Mouse (Mus musculus): ENCODE measurements at regions not wholly inside any gene's neighbourhood (a gene's known extent, or its start where the extent isn't known, plus 50 kb on each side); places are given as distances from the start of the nearest gene placed in this dataset.

DNA sequence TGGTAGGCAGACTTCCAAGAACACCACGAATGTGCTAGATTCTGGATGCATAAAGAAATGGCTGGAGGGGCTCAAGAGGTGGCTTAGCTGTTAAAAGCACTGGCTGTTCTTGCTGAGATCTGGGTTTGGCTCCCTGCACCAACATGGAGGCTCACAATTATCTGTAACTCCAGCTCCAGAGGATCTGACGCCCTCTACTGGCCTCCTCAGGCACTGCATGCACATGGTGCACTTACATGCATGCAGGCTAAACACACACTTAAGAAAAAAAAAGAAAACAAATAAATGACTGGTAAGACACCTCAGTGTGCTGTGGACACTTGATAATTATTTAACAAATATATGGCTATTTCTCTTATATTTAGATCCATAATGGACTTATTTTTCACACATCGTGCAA, 139.2 kb upstream of the Foxd3 start:
- Histone ChIP-seq H3K9ac (no peak overlapping the region), H3K36me3 (no peaks in the 10 kb centered on the region), H3K9me3 (no peaks in the 10 kb centered on the region), H3K27me3 (replicated peaks) (no peaks in the 10 kb centered on the region), H3K4me1 (peaks cover 5% of the 10 kb centered on the region), H3K4me2 (replicated peaks) (no peak overlapping the region), H3K27ac (no peak overlapping the region), H3K4me3 (no peak overlapping the region)
- ATAC-seq (ENCODE audit: low FRiP score, low read depth) = no peak
- 90% methylated on average over 3 of the region's 3 CpGs for WGBS

DNA sequence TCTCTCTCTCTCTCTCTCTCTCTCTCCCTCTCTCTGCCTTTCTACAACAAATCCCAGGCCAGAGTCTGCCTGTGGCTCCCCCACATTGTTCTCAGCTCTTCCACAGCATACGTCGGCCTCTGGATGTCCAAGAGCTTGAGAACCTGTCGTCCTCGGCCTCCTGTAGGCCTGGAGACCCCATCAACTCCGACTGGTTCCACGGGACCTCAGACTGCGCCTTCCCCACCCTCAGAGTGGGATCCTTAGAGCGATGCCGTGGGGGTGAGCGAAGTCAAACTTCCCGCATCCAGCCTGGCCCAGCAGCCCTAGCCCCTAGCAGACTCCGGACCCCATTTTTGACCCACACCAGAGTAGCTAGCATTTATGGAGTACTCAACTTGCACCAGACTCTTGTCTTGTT, 128.7 kb upstream of the Foxd3 start:
- H3K36me3 ChIP-seq = no peaks in the 10 kb centered on the region
- H3K9ac ChIP-seq = no peak overlapping the region
- no peak overlapping the region for H3K4me3 ChIP-seq
- no peak overlapping the region for H3K4me2 ChIP-seq (replicated peaks)
- ATAC-seq (ENCODE audit: low FRiP score, low read depth) = no peak
- peaks cover 5% of the 10 kb centered on the region; the same call in 1 of the 2 replicates for H3K27me3 ChIP-seq (replicated peaks)
- H3K27ac ChIP-seq = no peak overlapping the region
- H3K9me3 ChIP-seq = no peaks in the 10 kb centered on the region
- 91% methylated on average over 12 of the region's 12 CpGs for WGBS
- H3K4me1 ChIP-seq = no peaks in the 10 kb centered on the region

DNA sequence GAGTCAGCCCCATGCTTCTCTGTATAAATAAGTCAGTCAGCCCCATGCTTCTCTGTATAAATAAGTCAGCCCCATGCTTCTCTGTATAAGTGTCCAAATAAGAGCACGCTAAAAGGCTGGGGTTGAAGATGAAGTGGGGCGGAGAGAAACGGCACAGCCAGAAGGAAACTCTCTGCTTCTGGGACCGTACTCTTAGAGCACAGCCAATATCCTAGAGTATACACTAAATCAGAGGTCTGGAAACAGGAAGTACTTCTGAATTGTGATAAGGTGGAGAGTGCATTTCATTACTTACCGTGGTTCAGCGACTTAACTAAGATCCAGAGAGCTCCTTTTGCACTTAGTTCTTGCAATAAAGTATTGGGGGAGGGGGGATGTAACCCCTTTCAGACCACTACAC, 112.1 kb upstream of the Foxd3 start:
- 85% methylated on average over 6 of the region's 6 CpGs for WGBS
- Histone ChIP-seq H3K4me3 (no peak overlapping the region), H3K9me3 (no peaks in the 10 kb centered on the region), H3K4me2 (replicated peaks) (no peak overlapping the region), H3K9ac (no peak overlapping the region), H3K4me1 (no peaks in the 10 kb centered on the region), H3K27me3 (replicated peaks) (no peaks in the 10 kb centered on the region), H3K27ac (no peak overlapping the region), H3K36me3 (no peaks in the 10 kb centered on the region)
- no peak for ATAC-seq (ENCODE audit: low FRiP score, low read depth)

DNA sequence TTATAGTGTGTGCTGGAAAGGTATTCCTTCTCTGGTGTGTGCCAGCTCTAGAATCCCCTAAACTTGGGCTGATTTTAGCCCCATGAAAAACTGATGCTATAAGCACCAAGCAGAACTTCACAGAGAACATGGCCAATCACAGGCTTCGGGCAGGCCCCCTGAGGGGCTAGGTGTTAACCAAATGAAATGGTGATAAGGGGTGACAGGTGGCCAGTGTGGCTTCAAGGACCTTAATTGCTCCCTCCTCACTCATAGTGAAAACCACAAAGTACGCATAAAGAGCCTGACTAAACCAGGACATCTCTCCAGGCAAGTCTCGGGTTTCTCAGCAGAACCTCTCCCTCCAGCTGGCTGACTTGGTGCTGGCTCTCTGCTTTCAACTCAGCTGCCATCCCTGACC, 110.4 kb upstream of the Foxd3 start:
- Histone ChIP-seq H3K9me3 (no peaks in the 10 kb centered on the region), H3K27ac (no peak overlapping the region), H3K27me3 (replicated peaks) (no peaks in the 10 kb centered on the region; the same call in 1 of the 2 replicates), H3K4me1 (no peaks in the 10 kb centered on the region), H3K36me3 (no peaks in the 10 kb centered on the region), H3K4me2 (replicated peaks) (no peak overlapping the region), H3K9ac (no peak overlapping the region), H3K4me3 (no peak overlapping the region)
- 60% methylated on average over 3 of the region's 3 CpGs for WGBS
- ATAC-seq (ENCODE audit: low FRiP score, low read depth) = no peak

DNA sequence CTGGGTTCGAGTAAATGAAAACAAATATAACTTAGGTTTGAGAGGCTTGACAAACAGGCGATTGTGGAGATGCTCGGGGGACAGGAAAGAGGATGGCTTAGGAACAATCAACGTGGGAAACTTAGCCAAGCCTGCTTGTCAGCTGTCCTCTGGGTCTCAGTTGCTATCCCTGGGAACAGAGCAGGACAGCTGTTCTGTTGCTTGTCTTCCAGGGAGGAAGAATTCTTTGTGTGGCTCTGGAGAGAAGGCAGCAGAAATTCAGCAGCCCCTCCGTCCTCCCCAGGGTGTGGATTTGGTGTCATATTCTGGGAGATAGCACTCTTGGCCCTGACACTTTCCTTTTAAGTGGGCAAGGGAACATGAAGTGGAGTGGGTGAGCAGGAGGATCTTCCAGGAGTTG, 98.1 kb upstream of the Foxd3 start:
- WGBS = 62% methylated on average over 5 of the region's 5 CpGs
- H3K27me3 ChIP-seq (replicated peaks) = peaks cover 23% of the 10 kb centered on the region
- H3K27ac ChIP-seq = no peak overlapping the region
- H3K4me2 ChIP-seq (replicated peaks) = no peak overlapping the region
- no peaks in the 10 kb centered on the region for H3K36me3 ChIP-seq
- no peak for ATAC-seq (ENCODE audit: low FRiP score, low read depth)
- H3K4me3 ChIP-seq = no peak overlapping the region
- no peak overlapping the region for H3K9ac ChIP-seq
- no peaks in the 10 kb centered on the region for H3K4me1 ChIP-seq
- H3K9me3 ChIP-seq = no peaks in the 10 kb centered on the region

DNA sequence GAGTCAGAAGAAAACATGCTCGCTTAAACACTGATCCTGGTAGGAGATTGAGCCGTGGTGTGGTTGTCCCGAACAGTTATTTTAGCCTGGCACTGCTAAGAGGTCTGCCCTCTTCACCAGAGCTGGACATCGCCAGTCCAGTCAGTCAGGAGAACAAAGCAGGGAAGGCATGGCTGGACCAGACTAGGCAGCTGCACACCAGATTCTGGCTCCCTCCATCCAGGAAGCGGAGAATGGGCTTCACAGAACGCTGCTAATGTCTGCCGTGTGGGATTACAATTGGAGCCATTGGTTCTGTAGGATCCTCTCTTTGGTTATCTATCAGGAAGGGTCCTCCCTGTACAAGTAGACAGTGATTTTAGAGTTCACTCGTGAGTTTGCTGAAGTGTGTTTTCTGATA, 95.5 kb upstream of the Foxd3 start:
- Histone ChIP-seq H3K27ac (no peak overlapping the region), H3K4me3 (no peak overlapping the region), H3K36me3 (no peaks in the 10 kb centered on the region), H3K4me1 (no peaks in the 10 kb centered on the region), H3K9ac (no peak overlapping the region), H3K9me3 (no peaks in the 10 kb centered on the region), H3K27me3 (replicated peaks) (peaks cover 25% of the 10 kb centered on the region), H3K4me2 (replicated peaks) (no peak overlapping the region)
- WGBS = 33% methylated on average over 8 of the region's 8 CpGs
- no peak for ATAC-seq (ENCODE audit: low FRiP score, low read depth)

DNA sequence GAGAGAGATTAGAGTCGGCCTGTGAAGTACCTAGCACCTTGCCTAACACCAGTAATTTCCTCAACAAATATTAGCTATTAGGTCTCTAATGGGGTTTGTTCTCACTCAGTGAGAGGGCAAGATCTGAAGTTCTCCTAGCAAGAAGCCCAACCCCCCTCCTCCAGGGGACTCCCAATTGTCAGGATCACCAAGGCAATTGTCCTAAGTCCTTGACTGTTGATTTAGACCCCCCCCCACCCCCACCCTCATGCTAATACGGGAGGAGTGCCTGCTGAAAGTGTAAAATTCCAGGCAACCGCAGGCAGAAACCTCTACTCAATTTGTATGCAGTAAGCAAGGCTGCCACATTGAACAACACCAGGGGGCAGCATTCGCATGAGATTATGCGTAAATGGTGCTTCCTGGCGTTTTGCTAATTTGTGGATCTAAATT, 94.6 kb upstream of the Foxd3 start:
- no peak overlapping the region for H3K9ac ChIP-seq
- H3K4me3 ChIP-seq = no peak overlapping the region
- no peaks in the 10 kb centered on the region for H3K4me1 ChIP-seq
- H3K4me2 ChIP-seq (replicated peaks) = no peak overlapping the region
- peaks cover 25% of the 10 kb centered on the region for H3K27me3 ChIP-seq (replicated peaks)
- ATAC-seq (ENCODE audit: low FRiP score, low read depth) = no peak
- WGBS = 9% methylated on average over 6 of the region's 6 CpGs
- no peaks in the 10 kb centered on the region for H3K36me3 ChIP-seq
- H3K9me3 ChIP-seq = no peaks in the 10 kb centered on the region
- no peak overlapping the region for H3K27ac ChIP-seq

DNA sequence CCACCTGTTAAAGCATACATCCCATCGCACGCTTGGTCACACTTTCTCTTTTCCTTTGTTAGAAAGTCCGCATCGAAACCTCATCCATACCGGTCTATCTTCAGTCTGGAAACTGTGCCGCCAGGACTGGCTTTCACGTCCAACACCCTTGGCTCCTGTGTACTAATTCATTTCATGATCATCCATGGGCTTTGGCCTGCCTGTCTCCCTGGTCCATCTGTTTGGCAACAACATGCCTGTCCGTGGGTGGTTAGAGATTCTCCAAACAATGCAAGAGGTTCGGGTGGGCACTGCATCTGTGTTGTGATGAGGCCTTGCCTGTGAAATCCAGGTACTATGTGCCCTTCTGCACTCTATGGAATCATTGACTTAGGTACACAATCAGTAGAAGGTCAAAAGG, 90.7 kb upstream of the Foxd3 start:
- Histone ChIP-seq H3K36me3 (no peaks in the 10 kb centered on the region), H3K9me3 (peaks cover 7% of the 10 kb centered on the region), H3K9ac (no peak overlapping the region), H3K4me3 (no peak overlapping the region), H3K27ac (no peak overlapping the region), H3K4me1 (no peaks in the 10 kb centered on the region), H3K27me3 (replicated peaks) (peaks cover 20% of the 10 kb centered on the region), H3K4me2 (replicated peaks) (no peak overlapping the region)
- ATAC-seq (ENCODE audit: low FRiP score, low read depth) = no peak
- 91% methylated on average over 9 of the region's 9 CpGs for WGBS

DNA sequence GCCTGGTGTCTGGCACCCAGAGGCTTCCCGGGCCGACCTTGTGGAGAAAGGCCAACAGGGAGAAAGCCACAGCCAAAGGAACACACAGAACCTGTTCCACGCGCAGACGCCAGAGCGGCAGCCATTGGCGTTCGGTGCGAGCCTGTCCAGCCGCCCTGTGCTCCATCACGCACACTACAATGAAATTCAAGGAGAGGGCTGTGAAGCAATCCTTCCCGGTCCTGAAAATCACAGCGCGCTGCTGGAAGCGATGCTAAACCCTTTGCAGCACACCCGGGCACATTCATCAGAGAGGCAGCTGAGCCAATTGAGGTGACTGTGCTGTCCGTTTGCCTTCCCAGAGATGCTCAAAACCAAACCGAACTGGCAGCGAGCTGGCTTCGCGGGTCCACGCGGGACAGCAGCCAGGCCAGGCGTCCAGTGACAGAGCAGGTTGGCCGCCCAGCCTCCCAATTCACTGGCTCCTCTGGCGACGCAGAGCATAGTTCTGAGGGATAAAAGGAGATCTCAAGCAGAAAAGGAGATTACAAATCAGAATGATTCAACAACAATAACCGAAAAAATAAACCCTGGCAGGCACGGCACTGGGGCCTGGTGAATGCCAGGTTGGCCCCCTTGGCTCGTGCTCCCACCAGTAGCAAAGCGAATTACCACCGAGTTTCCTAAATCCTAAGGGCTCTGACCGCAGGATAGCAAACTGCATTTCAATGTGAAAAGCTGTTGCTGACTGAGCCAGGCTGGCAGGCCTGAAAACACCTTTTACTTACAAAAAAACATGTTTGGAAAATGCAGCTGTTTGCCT, 83.1 kb upstream of the Foxd3 start:
- H3K4me1 ChIP-seq = peaks cover 19% of the 10 kb centered on the region
- peak overlapping the region; percentile 24 for H3K4me3 ChIP-seq
- no peaks in the 10 kb centered on the region for H3K36me3 ChIP-seq
- peaks cover 7% of the 10 kb centered on the region for H3K9me3 ChIP-seq
- peak overlapping the region; percentile 27; the same call in 1 of the 2 replicates for H3K9ac ChIP-seq
- no peak overlapping the region for H3K27ac ChIP-seq
- peak overlapping the region; percentile 64 for H3K4me2 ChIP-seq (replicated peaks)
- 2% methylated on average over 33 of the region's 33 CpGs for WGBS
- peaks cover 39% of the 10 kb centered on the region for H3K27me3 ChIP-seq (replicated peaks)
- peak; percentile 31 for ATAC-seq (ENCODE audit: low FRiP score, low read depth)

DNA sequence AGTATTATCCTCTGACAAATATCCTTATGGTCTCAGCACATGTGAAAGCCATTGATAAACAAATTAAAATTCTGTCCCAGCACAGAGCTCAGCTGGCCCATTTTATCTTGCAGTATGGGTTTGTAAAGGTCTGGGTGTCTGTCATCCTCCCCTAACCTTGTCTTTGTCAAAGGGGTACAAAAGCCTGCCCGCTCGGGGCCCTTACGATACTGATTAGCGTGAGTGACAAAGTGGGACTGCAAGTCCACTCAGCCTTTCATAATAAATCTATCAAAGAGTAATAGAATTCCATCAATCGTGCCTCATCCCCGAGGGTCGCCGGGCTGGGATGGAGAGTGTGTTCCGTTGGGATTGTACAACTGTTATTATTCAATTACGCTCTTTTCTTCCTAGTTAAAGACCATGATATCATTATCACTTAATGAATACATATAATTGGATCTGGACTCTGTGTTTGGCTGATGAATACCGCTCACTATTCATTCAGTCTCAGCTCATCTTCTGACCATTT, 82.0 kb upstream of the Foxd3 start:
- peaks cover 19% of the 10 kb centered on the region for H3K4me1 ChIP-seq
- H3K9me3 ChIP-seq = no peaks in the 10 kb centered on the region
- peak; percentile 77 for ATAC-seq (ENCODE audit: low FRiP score, low read depth)
- peaks cover 43% of the 10 kb centered on the region for H3K27me3 ChIP-seq (replicated peaks)
- H3K4me3 ChIP-seq = no peak overlapping the region
- H3K27ac ChIP-seq = no peak overlapping the region
- no peak overlapping the region for H3K9ac ChIP-seq
- 11% methylated on average over 11 of the region's 11 CpGs for WGBS
- peak overlapping the region; percentile 22; the same call in 1 of the 2 replicates for H3K4me2 ChIP-seq (replicated peaks)
- no peaks in the 10 kb centered on the region for H3K36me3 ChIP-seq

DNA sequence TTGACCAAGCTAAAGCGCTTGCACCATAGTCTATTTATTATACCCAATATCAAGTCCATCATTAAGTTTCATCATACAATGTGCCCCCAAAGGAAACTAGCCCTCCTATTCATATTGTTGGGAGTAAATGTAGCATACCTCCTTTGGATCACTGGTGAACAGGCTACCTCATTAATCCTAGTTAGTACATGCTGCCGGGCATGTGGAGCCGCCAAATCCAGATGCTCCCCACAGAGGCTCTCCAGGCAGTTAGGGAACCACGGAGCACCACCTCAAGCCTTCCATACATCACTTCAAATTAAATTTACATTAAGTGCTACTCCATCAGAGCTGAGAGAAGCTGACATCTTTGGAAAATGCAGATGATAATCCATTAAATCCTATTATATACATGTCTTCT, 81.1 kb upstream of the Foxd3 start:
- WGBS = 17% methylated on average over 4 of the region's 4 CpGs
- no peaks in the 10 kb centered on the region for H3K9me3 ChIP-seq
- H3K4me3 ChIP-seq = no peak overlapping the region
- no peak overlapping the region for H3K4me2 ChIP-seq (replicated peaks)
- H3K4me1 ChIP-seq = peaks cover 19% of the 10 kb centered on the region
- no peak overlapping the region for H3K27ac ChIP-seq
- peak; percentile 63 for ATAC-seq (ENCODE audit: low FRiP score, low read depth)
- H3K9ac ChIP-seq = no peak overlapping the region
- peaks cover 43% of the 10 kb centered on the region for H3K27me3 ChIP-seq (replicated peaks)
- H3K36me3 ChIP-seq = no peaks in the 10 kb centered on the region

DNA sequence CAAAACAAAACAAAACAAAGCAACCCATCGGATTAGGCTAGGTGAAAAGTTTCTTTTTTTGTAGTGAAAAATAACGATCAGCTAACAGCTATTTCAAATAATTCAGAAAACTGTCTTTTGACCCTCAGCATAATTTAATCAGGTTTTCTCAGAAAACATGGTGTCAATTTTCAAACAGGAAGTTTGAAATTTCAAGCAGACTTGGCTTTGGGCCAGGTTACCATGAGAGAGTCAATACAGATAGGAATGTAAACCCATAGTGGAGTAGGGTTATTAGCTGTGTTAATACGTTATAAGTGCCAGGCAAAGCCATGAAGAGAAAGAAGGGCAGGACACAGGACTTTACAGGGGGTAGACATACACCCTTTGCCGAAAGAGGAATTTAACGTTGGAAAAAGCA, 58.3 kb upstream of the Foxd3 start:
- Histone ChIP-seq H3K27me3 (replicated peaks) (no peaks in the 10 kb centered on the region), H3K9ac (no peak overlapping the region), H3K4me2 (replicated peaks) (no peak overlapping the region), H3K4me1 (no peaks in the 10 kb centered on the region), H3K4me3 (no peak overlapping the region), H3K36me3 (no peaks in the 10 kb centered on the region), H3K9me3 (no peaks in the 10 kb centered on the region), H3K27ac (no peak overlapping the region)
- WGBS = 84% methylated on average over 5 of the region's 5 CpGs
- no peak for ATAC-seq (ENCODE audit: low FRiP score, low read depth)

DNA sequence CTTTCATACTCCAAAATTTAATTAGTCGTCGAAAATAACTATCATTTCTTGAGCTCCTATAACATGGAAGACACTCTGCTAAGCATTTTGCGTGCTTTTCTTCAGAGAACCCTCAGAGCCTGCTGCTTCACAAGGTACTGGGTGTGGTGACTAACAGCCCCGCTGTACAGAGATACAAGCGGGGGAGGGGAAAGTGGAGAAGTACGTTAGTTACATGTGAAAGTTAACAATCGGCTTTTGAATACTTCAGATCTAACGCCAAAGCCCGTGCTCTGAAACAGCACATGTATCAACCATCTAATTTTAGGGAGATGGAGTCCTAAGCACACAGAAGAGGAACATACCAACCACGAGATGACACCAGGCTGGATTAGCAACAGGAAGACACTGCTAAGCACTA, 55.4 kb upstream of the Foxd3 start:
- Histone ChIP-seq H3K9ac (no peak overlapping the region), H3K4me3 (no peak overlapping the region), H3K36me3 (no peaks in the 10 kb centered on the region), H3K4me2 (replicated peaks) (no peak overlapping the region), H3K27ac (no peak overlapping the region), H3K9me3 (no peaks in the 10 kb centered on the region), H3K4me1 (no peaks in the 10 kb centered on the region), H3K27me3 (replicated peaks) (no peaks in the 10 kb centered on the region)
- 70% methylated on average over 10 of the region's 10 CpGs for WGBS
- no peak for ATAC-seq (ENCODE audit: low FRiP score, low read depth)

Data from neural tube, embryonic 12.5 days (tissue).